In genomic region chr9:20643781-20644180, GRCm38 (mm10) we compare ENCODE assay signal across 7 mouse cellular contexts. TPM values are rescaled to one million over a fixed set of nuclear protein-coding genes. Genes with fewer than 3 reads are reported as not detected.
DNase-seq lines count a peak whose midpoint lies in the region; ATAC-seq lines count a peak whose summit lies in the region.

No protein-coding gene starts in this region.

- no peaks in the 10 kb centered on the region for H3K9me3 ChIP-seq in megakaryocyte, embryonic 14.5 days
- no peaks in the 10 kb centered on the region for H3K9me3 ChIP-seq in embryonic facial prominence, embryonic 12.5 days
- H3K9me3 ChIP-seq in intestine, embryonic 15.5 days, result no peaks in the 10 kb centered on the region
- no peaks in the 10 kb centered on the region for H3K9me3 ChIP-seq in neural tube, embryonic 14.5 days (ENCODE audit: control insufficient read depth, low read length)

- intact Hi-C loops in gastrocnemius, postnatal 36 days (cut with DNase I), result no loop called here

- H3K4me3 ChIP-seq in megakaryocyte, embryonic 14.5 days (replicated peaks), result peak overlapping the region; percentile 96
- H3K4me3 ChIP-seq in embryonic facial prominence, embryonic 12.5 days, result peak overlapping the region; percentile 95
- peak overlapping the region; percentile 72 for H3K4me3 ChIP-seq in intestine, embryonic 15.5 days (replicated peaks)
- peak overlapping the region; percentile 69 for H3K4me3 ChIP-seq in neural tube, embryonic 14.5 days (ENCODE audit: low read depth, low read length)

- no peak overlapping the region; the same call in 1 of the 2 replicates for H3K27ac ChIP-seq in embryonic facial prominence, embryonic 12.5 days
- H3K27ac ChIP-seq in intestine, embryonic 15.5 days, result no peak overlapping the region
- H3K27ac ChIP-seq in neural tube, embryonic 14.5 days (ENCODE audit: low read depth, low read length), result peak overlapping the region; percentile 76; the same call in 1 of the 2 replicates

- H3K27me3 ChIP-seq in megakaryocyte, embryonic 14.5 days (replicated peaks), result no peaks in the 10 kb centered on the region
- H3K27me3 ChIP-seq in embryonic facial prominence, embryonic 12.5 days, result no peaks in the 10 kb centered on the region
- no peaks in the 10 kb centered on the region for H3K27me3 ChIP-seq in intestine, embryonic 15.5 days (replicated peaks)
- H3K27me3 ChIP-seq in neural tube, embryonic 14.5 days (ENCODE audit: control insufficient read depth, insufficient read depth, low read length), result no peaks in the 10 kb centered on the region

- peak overlapping the region; percentile 97 for H3K4me2 ChIP-seq in embryonic facial prominence, embryonic 12.5 days (replicated peaks)
- peak overlapping the region; percentile 70 for H3K4me2 ChIP-seq in intestine, embryonic 15.5 days (replicated peaks)
- peak overlapping the region; percentile 68 for H3K4me2 ChIP-seq in neural tube, embryonic 14.5 days (ENCODE audit: low read depth, low read length)

- H3K9ac ChIP-seq in embryonic facial prominence, embryonic 12.5 days, result peak overlapping the region; percentile 58
- H3K9ac ChIP-seq in intestine, embryonic 15.5 days, result peak overlapping the region; percentile 81
- H3K9ac ChIP-seq in neural tube, embryonic 14.5 days (replicated peaks; ENCODE audit: low read depth, low read length), result peak overlapping the region; percentile 80

- WGBS in embryonic facial prominence, embryonic 12.5 days, result 9% methylated on average over 13 of the region's 13 CpGs
- WGBS in intestine, embryonic 15.5 days, result 5% methylated on average over 13 of the region's 13 CpGs
- WGBS in neural tube, embryonic 14.5 days, result 8% methylated on average over 13 of the region's 13 CpGs

- ATAC-seq in megakaryocyte, adult 5-6 weeks (ENCODE audit: poor library complexity, severe bottlenecking), result no peak
- no peak for ATAC-seq in embryonic facial prominence, embryonic 12.5 days (ENCODE audit: insufficient number of reproducible peaks, insufficient read depth, low FRiP score, low TSS enrichment)
- no peak for ATAC-seq in intestine, embryonic 15.5 days
- no peak for ATAC-seq in neural tube, embryonic 14.5 days (ENCODE audit: low read depth)

- DNase-seq in gastrocnemius, postnatal 36 days, result no peak
- no peak for DNase-seq in cerebellum, adult 18-20 months

- peaks cover 41% of the 10 kb centered on the region for H3K4me1 ChIP-seq in megakaryocyte, embryonic 14.5 days
- H3K4me1 ChIP-seq in embryonic facial prominence, embryonic 12.5 days, result peaks cover 14% of the 10 kb centered on the region
- peaks cover 12% of the 10 kb centered on the region; the same call in 1 of the 2 replicates for H3K4me1 ChIP-seq in intestine, embryonic 15.5 days (replicated peaks)
- H3K4me1 ChIP-seq in neural tube, embryonic 14.5 days (ENCODE audit: control insufficient read depth, insufficient read depth, low read length), result peaks cover 23% of the 10 kb centered on the region

- H3K36me3 ChIP-seq in megakaryocyte, embryonic 14.5 days (replicated peaks; ENCODE audit: low read length), result peaks cover 50% of the 10 kb centered on the region
- H3K36me3 ChIP-seq in embryonic facial prominence, embryonic 12.5 days, result peaks cover 22% of the 10 kb centered on the region
- H3K36me3 ChIP-seq in intestine, embryonic 15.5 days, result peaks cover 5% of the 10 kb centered on the region; the same call in 1 of the 2 replicates
- H3K36me3 ChIP-seq in neural tube, embryonic 14.5 days (ENCODE audit: control insufficient read depth, insufficient read depth, low read length), result peaks cover 16% of the 10 kb centered on the region; the same call in 1 of the 2 replicates

RNA-seq across cellular contexts. Expression of gene Fbxl12, which starts 0.8 kb away (rescaled TPM):
- polyA plus RNA-seq in megakaryocyte, embryonic 14.5 days (2012; ENCODE audit: insufficient read depth, low replicate concordance), result 20.8 and 31.8 TPM in 2 replicates
- total RNA-seq in megakaryocyte, adult 5-6 weeks (2015), result 14.4 and 20.1 TPM in 2 replicates
- 4.1 and 4.5 TPM in 2 replicates for total RNA-seq in megakaryocyte, adult 5-6 weeks (2017)
- 20.1 and 21.5 TPM in 2 replicates for polyA plus RNA-seq in embryonic facial prominence, embryonic 12.5 days (2016; fragmentation: Nextera tagmentation; extraction: Ambion mirVana)
- polyA plus RNA-seq in intestine, embryonic 15.5 days (2015; fragmentation: Nextera tagmentation; extraction: Ambion mirVana), result 14.7 and 16.4 TPM in 2 replicates
- 9.6 and 10.6 TPM in 2 replicates for polyA plus RNA-seq in neural tube, embryonic 14.5 days (2014; fragmentation: Nextera tagmentation; extraction: Ambion mirVana)
- total RNA-seq in gastrocnemius, postnatal 36 days (2021), result 1 to 10 TPM; 4.7 to 6.0 TPM

RNA-seq across cellular contexts. Expression of gene Ubl5, which starts 1.1 kb away (rescaled TPM):
- 15.3 TPM in 1 of 2 replicates, not detected in the other for polyA plus RNA-seq in megakaryocyte, embryonic 14.5 days (2012; ENCODE audit: insufficient read depth, low replicate concordance)
- 455 and 486 TPM in 2 replicates for total RNA-seq in megakaryocyte, adult 5-6 weeks (2015)
- total RNA-seq in megakaryocyte, adult 5-6 weeks (2017), result 123 and 127 TPM in 2 replicates
- 409 and 415 TPM in 2 replicates for polyA plus RNA-seq in embryonic facial prominence, embryonic 12.5 days (2016; fragmentation: Nextera tagmentation; extraction: Ambion mirVana)
- 356 and 399 TPM in 2 replicates for polyA plus RNA-seq in intestine, embryonic 15.5 days (2015; fragmentation: Nextera tagmentation; extraction: Ambion mirVana)
- 464 and 488 TPM in 2 replicates for polyA plus RNA-seq in neural tube, embryonic 14.5 days (2014; fragmentation: Nextera tagmentation; extraction: Ambion mirVana)
- 100 to 1,000 TPM; 163 to 198 TPM for total RNA-seq in gastrocnemius, postnatal 36 days (2021)

RNA-seq across cellular contexts. Expression of gene Pin1, which starts 8.1 kb away (rescaled TPM):
- polyA plus RNA-seq in megakaryocyte, embryonic 14.5 days (2012; ENCODE audit: insufficient read depth, low replicate concordance), result 8.5 and 31.8 TPM in 2 replicates
- total RNA-seq in megakaryocyte, adult 5-6 weeks (2015), result 10.2 and 10.6 TPM in 2 replicates
- 7.5 and 9.8 TPM in 2 replicates for total RNA-seq in megakaryocyte, adult 5-6 weeks (2017)
- polyA plus RNA-seq in embryonic facial prominence, embryonic 12.5 days (2016; fragmentation: Nextera tagmentation; extraction: Ambion mirVana), result 50.8 and 51.6 TPM in 2 replicates
- polyA plus RNA-seq in intestine, embryonic 15.5 days (2015; fragmentation: Nextera tagmentation; extraction: Ambion mirVana), result 44.1 and 46.8 TPM in 2 replicates
- polyA plus RNA-seq in neural tube, embryonic 14.5 days (2014; fragmentation: Nextera tagmentation; extraction: Ambion mirVana), result 61.1 and 68.8 TPM in 2 replicates
- total RNA-seq in gastrocnemius, postnatal 36 days (2021), result 10 to 100 TPM; 12.6 to 13.4 TPM

Comparison
In these comparisons a context has a peak if more than half of its experiments do, and no peak if none do; other contexts are left out.
1. RNA of gene Ubl5, which starts 1.1 kb away (polyA plus RNA-seq): 464 to 488 TPM in neural tube, embryonic 14.5 days, 409 to 415 TPM in embryonic facial prominence, embryonic 12.5 days and 356 to 399 TPM in intestine, embryonic 15.5 days; 15.3 TPM in megakaryocyte, embryonic 14.5 days; every median in the first group is over 10 times any median in the second.
2. Peak in every context shown above with its lines, with median percentiles within 50 percentile points of each other: H3K4me3 ChIP-seq, H3K4me2 ChIP-seq and H3K9ac ChIP-seq.